Mouse (Mus musculus) kidney, adult 8-10 months (tissue): ENCODE data around the gene Ntng1.

Experiments
- DNase-seq, 2 experiments: peaks; one replicate each; pipeline ENCODE4 v3.0.0; 2022

Gene Ntng1

DNA sequence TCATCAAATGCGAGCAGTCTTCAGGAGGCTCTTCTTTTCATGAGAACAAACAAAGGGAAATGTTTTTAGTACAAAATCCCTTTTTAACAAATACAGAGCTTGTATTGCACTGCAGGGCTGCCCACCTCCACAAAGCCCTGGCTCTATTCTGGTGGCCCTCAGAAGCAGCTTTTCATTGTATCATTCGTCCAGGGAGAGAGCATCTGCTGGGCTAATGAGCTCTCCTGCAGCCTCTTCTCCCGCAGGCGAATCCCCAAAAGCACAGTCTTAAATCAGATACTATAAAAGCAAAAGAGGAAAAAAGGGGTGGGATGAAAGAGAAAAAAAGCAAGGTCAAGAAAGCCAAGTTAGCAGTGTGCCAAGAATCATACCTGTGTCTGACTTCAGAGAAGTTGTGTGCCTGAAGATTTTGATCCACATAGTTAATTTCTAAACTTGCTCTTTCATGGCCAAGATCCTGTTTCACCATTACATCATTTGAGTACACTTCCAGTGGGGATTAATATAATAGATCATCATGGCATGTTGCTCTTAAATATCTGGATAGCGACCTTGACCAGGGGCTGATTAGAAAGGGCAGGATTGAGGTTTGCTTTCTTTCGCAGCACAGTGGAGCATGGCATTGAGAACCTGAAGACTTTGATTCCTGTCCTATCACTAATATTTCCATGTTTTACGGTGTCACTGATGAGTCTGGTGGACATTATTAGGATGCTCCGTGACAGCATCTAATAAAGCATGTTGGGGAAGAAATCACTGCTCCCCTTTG lies 225.7 kb downstream of the Ntng1 start:
- no peak for DNase-seq

DNA sequence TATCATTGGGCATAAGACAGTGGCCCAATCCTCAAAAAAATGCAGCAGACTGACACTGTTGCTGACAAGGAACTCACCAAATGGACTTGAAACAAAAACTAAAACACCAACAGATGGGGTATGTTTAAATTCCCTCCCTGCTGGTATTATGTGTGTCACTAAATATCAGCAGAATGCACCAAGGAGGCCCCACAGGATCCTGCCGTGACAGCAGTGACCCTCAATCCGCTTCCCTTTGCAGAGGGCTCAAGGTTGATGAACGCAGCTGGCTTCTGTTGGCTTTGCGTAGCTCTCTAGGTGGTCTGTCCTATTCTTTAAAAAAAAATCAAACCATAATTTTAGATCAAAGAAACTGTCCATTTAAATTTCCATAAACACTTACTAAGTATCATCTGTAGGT lies 226.7 kb downstream of the Ntng1 start:
- no peak for DNase-seq

DNA sequence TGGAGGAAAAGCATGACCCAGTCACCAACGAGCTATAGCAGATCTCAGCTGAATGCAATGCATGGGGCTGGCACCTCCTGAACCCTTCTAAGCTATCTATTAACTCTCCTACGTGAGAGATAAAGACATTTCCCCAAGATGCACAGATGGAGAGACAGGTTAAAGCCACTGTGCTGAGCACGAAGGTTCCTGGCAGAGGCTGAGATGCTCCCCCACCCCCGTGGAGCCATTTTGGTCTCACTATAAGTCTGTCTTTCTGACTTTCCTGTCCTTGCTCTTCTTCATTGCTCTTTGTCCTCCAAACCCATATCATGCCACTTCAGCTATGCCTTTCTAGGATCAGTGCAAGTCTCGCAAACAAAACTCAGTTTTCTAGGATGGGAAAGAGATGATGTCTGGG lies 229.6 kb downstream of the Ntng1 start:
- no peak for DNase-seq

DNA sequence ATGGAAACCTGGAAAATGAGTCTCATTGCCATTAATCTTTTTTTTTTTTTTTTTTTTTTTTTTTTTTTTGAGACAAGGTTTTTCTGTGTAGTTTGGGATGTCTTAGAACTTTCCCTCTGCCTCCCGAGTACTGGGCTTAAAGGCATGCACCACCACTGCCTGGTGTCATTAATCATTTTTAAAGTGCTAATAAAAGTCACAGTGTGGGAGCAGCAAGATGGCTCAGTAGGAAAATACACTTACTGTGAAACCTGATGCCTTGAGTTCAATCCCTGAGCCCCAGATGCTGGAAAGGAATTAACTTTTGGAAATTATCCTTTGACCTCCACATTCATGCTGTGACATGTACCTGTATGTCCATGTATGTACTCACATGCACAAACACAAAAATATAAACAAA lies 253.2 kb downstream of the Ntng1 start:
- no peak for DNase-seq

DNA sequence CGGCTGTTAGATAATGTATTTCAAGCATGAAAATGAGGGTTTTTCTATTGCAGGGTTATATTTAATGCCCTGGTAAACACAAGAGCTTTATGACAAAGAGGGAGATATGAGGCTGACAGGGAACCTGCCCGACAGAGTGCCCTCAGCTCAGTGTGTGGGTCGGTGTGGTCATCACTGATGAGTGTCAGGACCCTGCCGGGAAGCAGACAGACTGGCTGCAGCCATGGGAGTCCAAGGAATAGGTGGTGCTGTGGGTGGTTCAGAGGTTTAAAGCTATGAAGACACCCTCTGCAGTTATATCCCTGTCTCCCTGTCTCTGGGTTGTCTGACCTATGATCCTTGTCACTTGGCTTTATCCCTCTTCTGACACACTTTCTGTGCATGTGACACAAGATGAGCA lies 258.1 kb downstream of the Ntng1 start:
- no peak for DNase-seq

DNA sequence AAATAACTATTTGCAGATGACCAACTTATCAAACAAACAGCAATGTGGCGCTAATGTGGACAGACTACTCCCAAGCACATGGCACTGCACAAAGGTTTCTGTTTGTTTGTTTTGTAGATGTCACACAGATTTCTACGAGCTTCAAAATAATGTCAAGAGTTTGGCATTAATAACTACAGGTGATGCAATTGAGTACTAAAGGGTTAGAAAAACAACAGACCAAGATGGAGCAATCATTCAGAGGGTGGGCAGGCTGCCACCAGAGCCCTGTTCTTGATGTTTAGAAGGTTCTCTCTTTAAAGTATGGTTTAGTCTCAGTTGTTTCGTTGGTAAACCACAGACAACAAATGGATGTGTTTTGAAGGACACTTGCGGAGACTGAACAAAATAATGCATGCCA lies 264.8 kb downstream of the Ntng1 start:
- DNase-seq = no peak

DNA sequence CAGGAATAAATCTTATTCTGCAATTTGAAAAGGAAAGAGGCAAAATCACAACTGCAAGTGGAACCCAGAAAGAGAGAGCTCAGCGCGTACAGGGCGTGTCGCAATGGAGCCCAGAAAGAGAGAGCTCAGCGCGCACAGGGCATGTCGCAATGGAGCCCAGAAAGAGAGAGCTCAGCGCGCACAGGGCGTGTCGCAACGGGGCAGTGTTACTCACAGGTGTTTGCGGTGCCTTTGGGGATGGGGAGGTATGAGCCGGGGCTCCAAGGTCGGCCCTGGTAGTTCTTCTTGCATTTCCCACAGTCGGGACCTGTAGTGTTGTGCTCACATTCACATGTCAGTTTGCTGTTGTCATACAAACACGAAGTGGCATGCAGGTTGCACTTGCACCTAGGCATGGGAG lies 271.8 kb downstream of the Ntng1 start:
- no peak for DNase-seq

DNA sequence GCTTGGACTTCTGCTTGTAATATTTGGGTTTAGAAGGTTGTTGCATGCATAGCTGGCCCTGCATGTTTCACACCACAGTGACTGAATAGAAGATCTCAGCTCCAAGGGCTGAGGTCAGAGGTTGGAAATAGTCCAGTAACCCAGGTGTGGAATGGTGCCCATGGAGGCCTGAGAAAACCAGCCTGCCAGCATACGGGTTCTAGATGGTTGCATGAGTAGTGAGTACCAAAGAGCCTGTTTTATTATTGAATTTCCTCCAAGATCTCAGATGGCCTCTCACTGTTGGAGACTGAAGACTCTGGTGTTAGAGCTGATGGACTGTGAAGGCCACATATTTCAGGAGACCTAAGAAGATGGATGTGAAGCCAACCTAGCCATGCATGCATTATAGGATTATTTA lies 285.5 kb downstream of the Ntng1 start:
- DNase-seq = no peak

DNA sequence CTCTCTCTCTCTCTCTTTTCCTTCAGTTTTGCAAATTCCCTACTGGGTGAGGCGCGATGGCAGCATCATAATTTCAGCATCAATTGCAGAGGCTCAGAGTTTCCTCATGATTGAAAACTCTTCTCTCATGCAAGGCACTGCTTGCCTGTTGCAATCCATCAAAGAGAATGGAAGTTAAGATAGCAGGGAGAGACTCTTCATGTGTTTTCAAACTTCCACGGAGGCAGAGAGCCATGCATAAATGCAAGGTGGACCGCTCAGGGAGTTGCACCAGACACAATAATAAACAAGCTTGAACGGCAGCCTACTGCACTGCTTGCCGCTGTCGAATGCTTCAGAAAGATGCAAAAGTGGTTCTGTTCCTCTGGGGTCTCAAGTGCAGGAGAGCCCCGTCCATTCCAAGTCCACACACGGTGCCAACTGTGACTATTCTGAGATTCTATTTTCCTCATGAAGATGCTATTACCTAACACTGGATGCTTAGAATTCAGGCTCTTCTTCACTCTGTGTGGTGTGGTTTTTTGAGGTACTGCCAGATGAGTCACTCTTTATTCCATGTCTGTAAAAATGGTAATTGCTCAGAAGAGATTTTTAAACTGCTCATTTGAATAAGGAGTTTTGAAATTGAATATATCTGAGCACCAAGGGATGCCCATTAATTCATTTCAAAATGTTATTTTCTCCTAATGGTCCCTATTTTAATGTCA lies 289.2 kb downstream of the Ntng1 start:
- no peak for DNase-seq

DNA sequence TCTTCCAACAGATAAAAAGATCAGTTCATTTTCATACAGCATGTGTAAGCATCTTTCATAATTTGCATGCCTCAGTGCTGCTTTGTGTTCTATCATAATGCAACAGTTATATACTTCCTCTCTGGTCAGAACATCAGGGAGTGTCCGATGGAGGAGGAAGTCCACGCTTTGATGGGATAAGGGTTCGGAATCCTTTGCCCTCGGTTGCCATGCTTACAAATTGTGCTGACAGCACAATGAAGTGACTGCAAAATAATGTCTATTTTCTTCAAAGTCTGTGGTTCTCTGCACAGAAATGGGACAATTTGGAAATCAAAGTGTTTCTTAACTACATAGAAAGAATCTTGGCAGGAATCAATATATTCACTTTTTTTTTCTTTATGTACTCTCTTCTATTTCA lies 297.2 kb downstream of the Ntng1 start:
- no peak for DNase-seq

DNA sequence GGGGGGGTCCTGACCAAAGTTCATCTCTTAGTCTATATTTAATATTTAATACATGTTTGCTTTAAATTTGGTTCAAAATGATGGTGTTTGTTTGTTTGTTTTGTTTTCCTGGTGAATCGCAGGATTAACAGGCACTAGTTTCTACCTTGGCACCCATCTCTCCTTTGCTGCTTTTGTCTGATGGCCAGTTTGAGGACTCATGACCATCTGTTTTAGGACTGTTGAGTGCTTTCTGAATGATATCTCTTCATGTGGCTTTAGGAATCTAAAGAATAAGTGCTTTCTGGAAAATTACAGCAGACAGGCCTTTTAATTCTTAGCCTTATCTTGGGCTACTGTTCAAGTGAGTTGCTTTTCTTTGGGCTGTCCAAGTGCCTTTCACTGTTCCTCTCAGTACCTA lies 318.0 kb downstream of the Ntng1 start:
- DNase-seq = no peak

DNA sequence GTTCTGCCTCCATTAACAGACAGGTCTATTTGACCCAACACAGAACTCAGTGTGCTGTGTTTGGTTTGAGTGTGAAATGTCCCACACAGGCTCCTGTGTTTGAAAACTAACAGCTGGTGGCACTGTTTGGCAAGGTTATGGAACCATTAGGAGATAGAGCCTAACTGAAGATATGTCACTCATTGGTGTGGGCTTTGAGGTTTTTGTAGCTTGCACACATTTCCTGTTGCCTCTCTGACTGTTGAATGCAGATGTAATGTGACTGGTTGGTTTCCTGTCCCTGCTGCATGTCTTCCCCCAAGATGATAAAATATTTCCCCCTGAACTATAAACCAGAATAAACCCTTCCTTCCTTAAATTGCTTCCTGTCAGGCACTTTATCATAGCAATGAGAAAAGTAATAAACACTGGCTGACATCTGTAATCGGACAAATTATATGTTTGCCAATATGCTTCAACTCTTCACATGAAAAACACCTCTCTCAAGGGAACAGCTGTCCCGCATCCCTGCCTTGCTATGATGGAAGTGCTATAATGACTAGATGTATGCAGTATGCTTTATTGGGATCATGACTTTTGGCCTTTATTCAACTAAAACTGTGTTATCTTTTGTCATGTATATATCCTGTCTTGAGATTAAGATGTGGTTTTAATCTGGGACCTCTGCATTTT lies 320.9 kb downstream of the Ntng1 start:
- DNase-seq = no peak

DNA sequence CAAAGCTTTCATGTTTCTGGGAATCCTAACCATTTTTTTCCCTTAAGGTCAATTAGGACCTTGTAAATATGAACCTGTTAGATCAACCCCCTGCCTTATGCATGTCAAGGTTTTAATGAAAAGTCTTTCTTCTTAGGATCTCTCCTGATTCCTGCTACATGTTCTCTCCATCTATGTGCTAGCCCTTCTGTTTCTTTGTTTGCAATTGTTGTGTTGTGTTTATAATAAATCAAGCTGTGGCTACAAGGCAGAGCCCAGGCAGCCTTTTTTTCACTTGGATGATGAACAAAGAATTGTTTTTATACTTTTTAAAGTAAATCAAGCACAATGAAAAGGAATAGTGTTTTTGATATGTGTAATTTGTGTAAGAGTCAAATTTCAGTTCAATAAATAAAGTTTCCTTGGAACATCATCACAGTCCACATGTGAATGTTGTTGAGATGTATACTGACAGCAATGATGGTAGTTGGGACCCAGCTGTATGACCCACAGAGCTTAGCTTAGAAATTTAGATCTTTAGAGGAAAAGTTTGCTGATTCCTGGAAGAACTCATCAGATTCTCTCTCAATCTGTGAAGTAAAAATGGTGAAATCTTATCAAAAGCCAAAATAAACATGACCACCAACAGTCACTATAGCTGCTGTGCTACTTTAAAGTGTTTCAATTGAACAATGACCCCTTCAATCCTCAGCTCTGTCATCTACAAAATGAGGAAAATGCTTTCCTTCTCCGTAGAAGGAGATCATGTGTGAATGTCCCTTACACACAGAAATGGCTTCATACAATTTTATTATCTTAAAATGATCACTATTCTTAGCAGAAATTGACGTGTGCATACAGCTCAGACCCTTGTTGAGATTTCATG lies 324.8 kb downstream of the Ntng1 start:
- DNase-seq = no peak

DNA sequence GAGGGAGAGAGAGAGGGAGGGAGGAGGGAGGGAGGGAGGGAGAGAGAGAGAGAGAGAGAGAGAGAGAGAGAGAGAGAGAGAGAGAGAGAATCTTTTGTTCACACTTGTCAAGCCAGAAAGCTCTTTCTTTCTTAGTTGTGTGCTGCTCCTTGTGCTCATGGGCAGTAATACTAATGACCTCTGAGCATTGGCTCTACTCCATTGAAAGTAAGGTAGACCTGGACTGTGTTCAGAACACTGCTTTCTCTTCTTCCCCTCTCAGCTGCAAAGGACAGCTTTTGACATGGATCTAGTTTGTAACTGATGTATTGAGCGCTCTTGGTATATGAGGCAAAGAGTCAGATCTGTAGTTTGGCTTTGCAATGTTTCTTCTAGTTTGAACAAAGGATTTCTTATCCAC lies 334.7 kb downstream of the Ntng1 start:
- no peak for DNase-seq

DNA sequence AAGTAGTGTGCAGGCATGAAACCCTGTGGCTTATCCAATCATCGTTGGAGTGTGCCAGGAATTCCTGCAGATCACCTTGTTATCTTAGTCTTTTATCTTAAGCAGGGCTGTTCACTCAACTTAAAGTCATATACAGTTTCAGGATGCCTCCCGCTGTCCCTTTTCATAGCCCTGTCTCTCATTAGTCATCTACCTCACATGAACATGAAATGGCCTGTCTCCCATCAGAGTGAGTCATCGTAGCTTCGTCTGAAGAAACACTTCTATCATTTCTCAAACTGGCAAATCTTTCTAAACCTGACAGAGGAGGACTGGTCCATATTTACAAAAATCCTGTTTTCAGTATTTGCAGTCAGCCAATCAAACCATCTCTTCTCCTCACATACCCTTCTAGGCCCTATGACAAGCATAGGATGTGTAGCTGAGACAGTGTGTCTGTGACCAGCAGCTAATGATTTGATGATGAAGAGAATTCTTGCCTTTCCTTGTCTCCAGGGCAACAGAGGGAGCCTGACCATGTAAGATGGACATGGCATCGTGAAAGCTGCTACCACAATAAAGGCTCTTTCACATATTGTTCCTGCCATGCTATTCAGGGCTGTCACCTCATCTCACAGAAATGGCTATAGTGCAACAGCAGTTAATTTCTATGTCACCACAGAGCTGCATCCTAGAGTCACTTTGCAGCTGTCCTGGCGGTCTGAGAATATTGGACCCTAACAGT lies 336.4 kb downstream of the Ntng1 start:
- DNase-seq = no peak

DNA sequence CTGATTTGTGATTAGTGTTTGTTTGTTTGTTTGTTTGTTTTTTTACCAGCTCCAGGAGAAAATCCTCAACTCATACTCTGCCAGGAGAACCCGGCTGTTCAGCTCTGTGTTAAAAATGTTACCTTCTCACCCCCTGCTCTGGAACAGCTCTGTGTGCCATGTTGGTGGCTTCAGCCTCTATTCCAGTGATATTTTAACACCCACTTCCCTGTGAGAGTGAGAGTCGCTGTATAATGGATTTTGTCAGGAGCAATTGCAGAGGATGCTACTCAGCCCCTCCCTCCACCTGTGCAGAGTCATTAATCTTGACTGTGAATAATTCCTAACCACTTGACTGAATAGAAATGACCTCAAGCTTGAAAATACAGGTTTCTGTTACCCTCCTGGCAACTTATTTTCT lies 339.7 kb downstream of the Ntng1 start:
- DNase-seq = no peak

DNA sequence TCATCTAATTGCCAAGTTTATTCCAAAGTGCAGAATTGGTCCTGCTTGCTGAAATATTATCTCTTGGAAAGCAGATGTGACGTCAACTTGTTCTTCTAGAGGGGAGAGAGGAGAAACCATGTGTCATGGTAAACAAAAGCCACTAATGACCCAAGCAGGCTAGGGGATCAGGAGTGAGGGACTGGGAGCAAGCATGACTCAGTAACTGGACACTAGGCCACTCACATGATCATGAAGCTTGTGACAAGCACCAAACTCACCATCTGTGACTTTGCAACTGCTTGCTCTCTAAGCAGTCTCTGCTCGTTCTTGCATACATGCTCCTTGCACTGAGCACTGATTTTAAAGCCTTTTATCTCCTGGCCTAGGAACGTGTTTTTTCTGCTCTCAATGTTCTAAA lies 340.2 kb downstream of the Ntng1 start:
- no peak for DNase-seq

DNA sequence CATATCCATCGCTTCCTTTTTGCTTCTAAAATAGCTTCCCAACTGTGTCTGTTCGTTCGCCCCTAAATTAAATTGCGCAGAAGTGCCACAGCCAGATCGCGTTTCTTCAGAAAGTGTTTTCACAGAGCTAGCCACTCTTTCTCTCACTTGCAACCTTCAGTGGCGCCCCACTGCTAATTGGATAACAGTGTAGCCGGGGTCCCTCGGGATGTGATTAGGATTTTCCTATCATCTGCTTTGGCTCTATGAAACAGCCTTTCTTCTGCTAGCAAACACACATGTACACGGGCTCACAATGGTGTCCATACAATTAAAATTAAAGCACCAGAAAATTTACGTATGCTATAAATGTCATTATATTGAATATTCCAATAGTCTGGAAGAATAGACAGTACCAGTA lies 346.5 kb downstream of the Ntng1 start:
- DNase-seq = no peak

DNA sequence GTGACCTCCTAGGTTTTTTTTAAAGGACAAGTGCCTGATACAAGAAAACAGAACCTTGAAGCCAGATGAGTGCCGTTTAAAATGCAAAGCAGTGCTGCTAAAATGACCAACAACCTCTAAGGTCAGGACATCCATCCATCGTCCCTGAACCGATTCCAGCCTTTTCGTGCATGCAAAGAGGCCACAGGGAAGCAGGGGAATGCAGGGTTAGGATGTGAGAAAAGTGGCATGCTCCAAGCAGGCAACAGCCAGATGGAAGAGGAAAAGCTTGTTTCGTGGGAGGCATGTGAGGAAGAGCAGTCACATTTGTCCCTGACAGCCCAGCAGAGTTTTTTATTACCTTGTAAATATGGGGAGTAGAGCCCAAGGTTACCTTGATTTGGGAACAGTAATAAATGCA lies 360.6 kb downstream of the Ntng1 start:
- no peak for DNase-seq

DNA sequence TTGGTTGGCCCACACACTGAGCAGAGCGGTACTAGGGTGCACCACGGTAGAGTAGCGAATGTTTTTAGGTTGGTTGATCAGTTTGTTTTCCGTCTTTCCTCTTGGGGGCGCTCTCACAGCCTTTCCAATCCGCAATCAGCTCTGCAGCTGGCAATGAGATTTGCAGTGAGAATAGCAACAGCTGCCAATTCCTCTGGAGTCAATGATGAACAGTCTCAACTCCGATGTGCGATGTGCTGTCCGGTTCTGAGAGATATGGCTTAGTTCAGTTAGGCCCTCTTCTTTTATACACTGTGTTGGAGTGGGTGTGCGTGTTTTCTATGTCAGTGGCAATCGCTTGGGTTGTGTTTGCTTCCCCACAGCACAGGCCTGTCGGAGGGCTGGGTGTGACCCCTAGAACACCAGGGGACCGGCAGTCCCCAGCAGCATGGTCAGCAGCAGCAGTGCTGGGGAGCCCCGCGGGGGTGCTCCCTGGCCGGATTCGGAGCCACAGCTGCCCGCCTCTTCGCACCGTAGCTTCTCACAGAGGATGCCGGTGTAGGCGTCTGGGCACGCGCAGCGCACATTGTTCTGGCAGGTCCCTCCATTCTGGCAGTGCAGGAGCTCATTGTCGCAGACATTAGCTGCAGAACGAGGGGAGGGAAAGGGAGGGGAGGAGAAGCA lies 361.4 kb downstream of the Ntng1 start:
- peak; percentile 2 to 5 for DNase-seq

DNA sequence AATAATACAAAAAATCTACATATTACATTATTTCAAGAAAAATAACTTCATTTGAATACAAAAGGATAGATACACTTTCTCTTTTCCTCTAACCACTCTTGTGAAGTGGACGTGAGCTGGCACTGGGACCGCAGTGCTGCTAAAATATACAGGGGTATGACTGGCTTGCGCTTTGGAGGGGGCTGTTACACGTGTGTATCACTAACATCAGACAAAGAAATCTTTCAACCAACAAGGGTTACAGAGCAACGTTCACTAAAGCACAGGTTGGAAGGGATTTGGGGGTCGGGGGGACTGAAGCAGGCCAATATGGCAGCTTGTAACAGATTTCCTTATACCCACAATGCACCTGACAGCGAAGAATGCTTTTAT lies 361.9 kb downstream of the Ntng1 start:
- DNase-seq = no peak

DNA sequence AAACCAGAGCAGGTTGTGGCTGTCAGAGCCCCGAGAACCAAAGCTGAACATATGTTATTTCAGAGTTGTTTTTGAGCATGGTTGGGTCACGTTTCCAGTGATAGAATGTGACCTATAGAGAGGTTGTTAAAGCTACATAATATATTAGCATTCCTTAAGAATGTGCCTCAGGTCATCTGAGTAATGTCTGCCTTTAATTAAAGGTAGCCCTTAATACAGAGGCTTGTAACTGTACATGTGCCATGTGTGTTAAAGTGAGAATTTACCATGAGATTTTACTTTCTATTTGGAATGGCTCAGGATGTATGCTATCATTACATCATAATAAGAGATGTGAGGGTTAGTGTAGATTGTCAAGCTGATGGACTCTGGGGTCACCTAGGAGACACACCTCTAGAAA lies 368.6 kb downstream of the Ntng1 start:
- DNase-seq = no peak
